Mouse (Mus musculus): ENCODE data around the gene C1qtnf6. TPM values are rescaled to one million over a fixed set of nuclear protein-coding genes. Genes with fewer than 3 reads are reported as not detected.

C1qtnf6 gene
- polyA plus RNA-seq, 1 experiment from 2014 or later, result 8.2 TPM

Other genes starting within 250 kb of the C1qtnf6 start
- gene Csf2rb2, start 225.7 kb downstream of the C1qtnf6 start, polyA plus RNA-seq (2015; fragmentation: Nextera tagmentation; extraction: Ambion mirVana), result 0.06 and 0.21 TPM in 2 replicates
- 0.39 and 0.40 TPM in 2 replicates for gene Csf2rb, start 205.7 kb downstream of the C1qtnf6 start, polyA plus RNA-seq (2015; fragmentation: Nextera tagmentation; extraction: Ambion mirVana)
- not detected in 2 replicates for gene Tex33, start 135.5 kb downstream of the C1qtnf6 start, polyA plus RNA-seq (2015; fragmentation: Nextera tagmentation; extraction: Ambion mirVana)
- gene Tst, start 125.5 kb downstream of the C1qtnf6 start, polyA plus RNA-seq (2015; fragmentation: Nextera tagmentation; extraction: Ambion mirVana), result 10.7 and 17.0 TPM in 2 replicates
- gene Mpst, start 125.0 kb downstream of the C1qtnf6 start, polyA plus RNA-seq (2015; fragmentation: Nextera tagmentation; extraction: Ambion mirVana), result 2.2 and 3.1 TPM in 2 replicates
- gene Kctd17, start 102.9 kb downstream of the C1qtnf6 start, polyA plus RNA-seq (2015; fragmentation: Nextera tagmentation; extraction: Ambion mirVana), result 114 and 116 TPM in 2 replicates
- 0.23 and 0.31 TPM in 2 replicates for gene Tmprss6, start 62.8 kb downstream of the C1qtnf6 start, polyA plus RNA-seq (2015; fragmentation: Nextera tagmentation; extraction: Ambion mirVana)
- gene Il2rb, start 36.1 kb downstream of the C1qtnf6 start, polyA plus RNA-seq (2015; fragmentation: Nextera tagmentation; extraction: Ambion mirVana), result 0.05 and 0.13 TPM in 2 replicates
- gene Sstr3, start 13.3 kb upstream of the C1qtnf6 start, polyA plus RNA-seq (2015; fragmentation: Nextera tagmentation; extraction: Ambion mirVana), result 0.42 and 0.48 TPM in 2 replicates
- gene Rac2, start 41.4 kb upstream of the C1qtnf6 start, polyA plus RNA-seq (2015; fragmentation: Nextera tagmentation; extraction: Ambion mirVana), result 6.3 and 8.8 TPM in 2 replicates
- 6.8 and 7.7 TPM in 2 replicates for gene Cyth4, start 65.6 kb upstream of the C1qtnf6 start, polyA plus RNA-seq (2015; fragmentation: Nextera tagmentation; extraction: Ambion mirVana)
- 4.6 and 5.0 TPM in 2 replicates for gene Elfn2, start 187.4 kb upstream of the C1qtnf6 start, polyA plus RNA-seq (2015; fragmentation: Nextera tagmentation; extraction: Ambion mirVana)
- gene Mfng, start 242.1 kb upstream of the C1qtnf6 start, polyA plus RNA-seq (2015; fragmentation: Nextera tagmentation; extraction: Ambion mirVana), result 36.7 and 40.1 TPM in 2 replicates

All from hindbrain, embryonic 13.5 days (tissue).